Mouse (Mus musculus) CH12.LX (cell line): ENCODE data around the gene Slc9a3r1. TPM values are rescaled to one million over a fixed set of nuclear protein-coding genes. Genes with fewer than 3 reads are reported as not detected.

ENCODE experiments used
- DNase-seq: peaks from one replicate; pipeline ENCODE4 v3.0.0-alpha.2; 2013; ENCODE audit errors: extremely low read depth
- H3K27ac ChIP-seq: 2 replicates; pipeline ENCODE4 v1.5.1; 2012; ENCODE audit warnings: low read depth, mild to moderate bottlenecking, control low read depth, moderate library complexity; ENCODE audit not compliant: insufficient read depth
- H3K27me3 ChIP-seq: replicated peaks from 2 replicates; pipeline ENCODE3; 2012; ENCODE audit warnings: inconsistent platforms
- H3K36me3 ChIP-seq, 2 experiments: replicated peaks in 1 of 2; 2 replicates each; pipeline versions ENCODE3 to v1.6.1; 2012; ENCODE audit warnings: inconsistent platforms in 1 of 2, low read length in 1 of 2, mild to moderate bottlenecking in 1 of 2, mixed read lengths in 1 of 2, moderate library complexity in 1 of 2; ENCODE audit not compliant: control insufficient read depth in 1 of 2, insufficient read depth in 1 of 2
- H3K4me1 ChIP-seq, 2 experiments: 2 replicates each; pipeline ENCODE4 v1.6.1; 2012; ENCODE audit warnings: inconsistent platforms in 1 of 2, moderate library complexity in 1 of 2; ENCODE audit not compliant: insufficient read depth in 2 of 2, control insufficient read depth in 1 of 2
- H3K4me2 ChIP-seq: 2 replicates; pipeline ENCODE4 v1.6.1; 2012; ENCODE audit warnings: low read depth, mild to moderate bottlenecking, control low read depth; ENCODE audit not compliant: poor library complexity, insufficient read depth, severe bottlenecking
- H3K4me3 ChIP-seq, 3 experiments: fragments of 150-350 bp in 1 of 3; sonication (generic) in 1 of 3; replicated peaks in 1 of 3; 2 replicates each; pipeline versions ENCODE3 to v1.5.1; 2011 to 2012; ENCODE audit warnings: low read depth in 2 of 3, low read length in 2 of 3, mild to moderate bottlenecking in 2 of 3, moderate library complexity in 2 of 3, control low read depth in 1 of 3, improper control_type of control experiment in 1 of 3, inconsistent platforms in 1 of 3, mixed read lengths in 1 of 3; ENCODE audit not compliant: poor library complexity in 1 of 3
- H3K79me2 ChIP-seq: replicated peaks from 2 replicates; pipeline ENCODE4 v1.6.1; 2012; ENCODE audit warnings: mild to moderate bottlenecking, moderate library complexity; ENCODE audit not compliant: control insufficient read depth, poor library complexity, insufficient read depth, severe bottlenecking; ENCODE audit errors: extremely low read depth
- H3K9ac ChIP-seq: 2 replicates; pipeline ENCODE4 v1.6.1; 2012; ENCODE audit warnings: low read depth, mild to moderate bottlenecking, control low read depth, moderate library complexity; ENCODE audit not compliant: insufficient read depth
- H3K9me3 ChIP-seq: replicated peaks from 2 replicates; pipeline ENCODE3; 2012; ENCODE audit warnings: low read length, inconsistent platforms, mixed read lengths
- BHLHE40 ChIP-seq: IDR thresholded peaks from 2 replicates; pipeline ENCODE4 v1.6.1; 2011; ENCODE audit warnings: mild to moderate bottlenecking, low read depth, low read length, improper control_type of control experiment
- CHD2 ChIP-seq: IDR thresholded peaks from 2 replicates; pipeline ENCODE4 v1.6.1; 2011; ENCODE audit warnings: low read length, improper control_type of control experiment
- CTCF ChIP-seq, 2 experiments: IDR thresholded peaks in 1 of 2; conservative IDR thresholded peaks in 1 of 2; 2 replicates each; pipeline ENCODE4 v1.5.1; 2011 to 2012; ENCODE audit warnings: low read depth in 2 of 2, low read length in 2 of 2, improper control_type of control experiment in 1 of 2, inconsistent platforms in 1 of 2, mild to moderate bottlenecking in 1 of 2, moderate library complexity in 1 of 2
- ETS1 ChIP-seq: conservative IDR thresholded peaks from 2 replicates; pipeline ENCODE4 v1.6.1; 2012; ENCODE audit warnings: low read depth, mild to moderate bottlenecking, inconsistent platforms, low read length, improper control_type of control experiment, moderate library complexity
- HCFC1 ChIP-seq: IDR thresholded peaks from 2 replicates; pipeline ENCODE4 v1.6.1; 2012; ENCODE audit warnings: low read depth, mild to moderate bottlenecking, inconsistent platforms, low read length, improper control_type of control experiment
- IRF4 ChIP-seq: IDR thresholded peaks from 2 replicates; pipeline ENCODE4 v1.6.1; 2014; ENCODE audit warnings: low read depth, mild to moderate bottlenecking, inconsistent platforms, low read length, improper control_type of control experiment
- JUN ChIP-seq: IDR thresholded peaks from 2 replicates; pipeline ENCODE4 v1.6.1; 2011; ENCODE audit warnings: low read depth, mild to moderate bottlenecking, low read length, improper control_type of control experiment, moderate library complexity; ENCODE audit not compliant: insufficient read depth
- MAX ChIP-seq: IDR thresholded peaks from 2 replicates; pipeline ENCODE4 v1.6.1; 2011; ENCODE audit warnings: low read length, improper control_type of control experiment
- MEF2A ChIP-seq: IDR thresholded peaks from 2 replicates; pipeline ENCODE4 v1.6.1; 2014; ENCODE audit warnings: low read depth, mild to moderate bottlenecking, inconsistent platforms, low read length, improper control_type of control experiment, borderline replicate concordance
- MXI1 ChIP-seq: IDR thresholded peaks from 2 replicates; pipeline ENCODE4 v1.6.1; 2011; ENCODE audit warnings: mild to moderate bottlenecking, low read depth, low read length, improper control_type of control experiment
- MYC ChIP-seq: IDR thresholded peaks from 2 replicates; pipeline ENCODE4 v1.6.1; 2011; ENCODE audit warnings: low read depth, mild to moderate bottlenecking, improper control_type of control experiment, low read length
- NELFE ChIP-seq: IDR thresholded peaks from 2 replicates; pipeline ENCODE4 v1.6.1; 2011; ENCODE audit warnings: low read depth, low read length, improper control_type of control experiment
- NRF1 ChIP-seq: IDR thresholded peaks from 2 replicates; pipeline ENCODE4 v1.6.1; 2014; ENCODE audit warnings: low read depth, mild to moderate bottlenecking, inconsistent platforms, low read length, improper control_type of control experiment, moderate library complexity
- PAX5 ChIP-seq: IDR thresholded peaks from 2 replicates; pipeline ENCODE4 v1.6.1; 2012; ENCODE audit warnings: low read length, inconsistent platforms, mixed read lengths
- POLR2AphosphoS2 ChIP-seq: IDR thresholded peaks from 2 replicates; pipeline ENCODE4 v1.6.1; 2011; ENCODE audit warnings: low read depth, low read length, improper control_type of control experiment
- RAD21 ChIP-seq: IDR thresholded peaks from 2 replicates; pipeline ENCODE4 v1.6.1; 2011; ENCODE audit warnings: low read depth, mild to moderate bottlenecking, low read length, improper control_type of control experiment, moderate library complexity
- SIN3A ChIP-seq: IDR thresholded peaks from 2 replicates; pipeline ENCODE4 v1.6.1; 2012; ENCODE audit warnings: low read length, improper control_type of control experiment, inconsistent platforms
- SMC3 ChIP-seq: IDR thresholded peaks from 2 replicates; pipeline ENCODE4 v1.6.1; 2011; ENCODE audit warnings: low read depth, low read length, improper control_type of control experiment
- UBTF ChIP-seq: IDR thresholded peaks from 2 replicates; pipeline ENCODE4 v1.6.1; 2012; ENCODE audit warnings: low read depth, mild to moderate bottlenecking, inconsistent platforms, low read length, improper control_type of control experiment, moderate library complexity
- USF1 ChIP-seq: IDR thresholded peaks from 2 replicates; pipeline ENCODE4 v1.6.1; 2014; ENCODE audit warnings: low read depth, mild to moderate bottlenecking, inconsistent platforms, low read length, improper control_type of control experiment
- USF2 ChIP-seq: conservative IDR thresholded peaks from 2 replicates; pipeline ENCODE4 v1.6.1; 2011; ENCODE audit warnings: low read depth, low read length, improper control_type of control experiment
- ZC3H11A ChIP-seq: IDR thresholded peaks from 2 replicates; pipeline ENCODE4 v1.6.1; 2012; ENCODE audit warnings: low read depth, mild to moderate bottlenecking, inconsistent platforms, low read length, improper control_type of control experiment
- ZKSCAN1 ChIP-seq: IDR thresholded peaks from 2 replicates; pipeline ENCODE4 v1.6.1; 2012; ENCODE audit warnings: low read depth, inconsistent platforms, low read length, improper control_type of control experiment, borderline replicate concordance
- ZMIZ1 ChIP-seq: IDR thresholded peaks from 2 replicates; pipeline ENCODE4 v1.6.1; 2012; ENCODE audit warnings: low read depth, mild to moderate bottlenecking, inconsistent platforms, low read length, improper control_type of control experiment
- ZNF384 ChIP-seq: IDR thresholded peaks from 2 replicates; pipeline ENCODE4 v1.6.1; 2012; ENCODE audit warnings: low read depth, low read length, improper control_type of control experiment, inconsistent platforms
- dilution Hi-C: fragments of 300-500 bp; cut with MboI; formaldehyde crosslinking; loops from 2 replicates; pipeline ENCODE4 v1.14.3; 2020; ENCODE audit warnings: low sequenced_read_pairs; ENCODE audit not compliant: extremely low pct_unique_long_range_greater_than_20kb, extremely low pct_ligation_motif_present
- in situ Hi-C: fragments of 300-500 bp; cut with MboI; formaldehyde crosslinking; loops from 3 replicates; pipeline ENCODE4 v1.14.3; 2019; ENCODE audit warnings: low sequenced_read_pairs, low pct_ligation_motif_present, low pct_unique_long_range_greater_than_20kb, mixed read lengths
- polyA plus RNA-seq: library from polyadenylated mRNA; unstranded; fragments of >175 nt; gene quantifications from 2 replicates; pipeline ENCODE4 v1.2.1, GENCODE M21; 2012; ENCODE audit warnings: low read depth; ENCODE audit not compliant: insufficient read length
- total RNA-seq, 2 experiments: library from RNA; depleted of rRNA; stranded (reverse); fragments of 300-350 nt in 1 of 2; fragments of >200 nt in 1 of 2; gene quantifications; 2 replicates each; pipeline ENCODE4 v1.2.3; 2012 to 2014

The Slc9a3r1 gene
- total and polyA plus RNA-seq, 3 experiments = 51.9 to 69.0 (median 63.7) TPM

GRCm38 (mm10) chr11:115179191-115179590, 16.1 kb downstream of the Slc9a3r1 start:
- TF ChIP-seq MYC = no peak
- TF ChIP-seq NRF1 = no peak
- no peak for TF ChIP-seq ZC3H11A
- TF ChIP-seq USF2 = no peak
- TF ChIP-seq MAX = no peak
- TF ChIP-seq USF1 = no peak
- no peak for TF ChIP-seq ZMIZ1
- TF ChIP-seq NELFE = no peak
- no peak for TF ChIP-seq MEF2A
- no peak for TF ChIP-seq ZNF384
- TF ChIP-seq SMC3 = no peak
- no peak for TF ChIP-seq BHLHE40
- TF ChIP-seq ZKSCAN1 = no peak
- TF ChIP-seq MXI1 = no peak
- no peak for TF ChIP-seq CTCF (conservative IDR thresholded peaks at IDR 0.05 in 1 of 2, IDR thresholded peaks at IDR 0.05 in 1 of 2; ENCODE audit: low read depth in 2 of 2, low read length in 2 of 2)
- TF ChIP-seq, all 38 proteins: peak for 0
- Histone ChIP-seq H3K4me2 (no peak overlapping the region), H3K27ac (no peak overlapping the region), H3K4me3 (no peak overlapping the region), H3K36me3 (peaks cover 70 to 93% of the 10 kb centered on the region in 2 experiments), H3K4me1 (peaks cover 11 to 14% of the 10 kb centered on the region in 2 experiments), H3K27me3 (no peaks in the 10 kb centered on the region), H3K9me3 (no peaks in the 10 kb centered on the region), H3K79me2 (no peaks in the 10 kb centered on the region), H3K9ac (no peak overlapping the region)
- no peak for DNase-seq
- dilution Hi-C loops = no loop called here
- in situ Hi-C loops = no loop called here

DNA sequence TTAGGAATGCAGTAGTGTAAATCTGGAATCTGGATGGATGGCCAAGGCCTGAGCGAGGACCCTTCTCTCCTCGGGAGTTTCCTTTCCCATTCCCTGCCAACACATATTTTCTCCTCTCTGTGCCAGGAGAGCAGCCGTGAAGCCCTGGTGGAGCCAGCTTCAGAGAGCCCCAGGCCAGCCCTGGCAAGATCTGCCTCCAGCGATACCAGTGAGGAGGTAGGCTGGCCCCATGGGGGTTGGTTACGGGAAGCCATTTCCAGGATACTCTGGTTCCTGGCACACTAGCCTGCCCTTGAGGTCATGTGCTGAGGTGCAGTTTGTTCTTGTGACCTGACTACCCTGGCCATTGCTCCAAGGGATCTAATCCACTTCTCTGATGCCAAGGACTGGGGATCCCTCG, 16.7 kb downstream of the Slc9a3r1 start:
- in situ Hi-C loops = no loop called here
- Histone ChIP-seq H3K4me1 (peaks cover 4 to 7% of the 10 kb centered on the region in 2 experiments), H3K4me2 (no peak overlapping the region), H3K79me2 (no peaks in the 10 kb centered on the region), H3K4me3 (no peak overlapping the region), H3K9ac (no peak overlapping the region), H3K9me3 (no peaks in the 10 kb centered on the region), H3K27ac (no peak overlapping the region), H3K36me3 (peaks cover 71 to 94% of the 10 kb centered on the region in 2 experiments), H3K27me3 (no peaks in the 10 kb centered on the region)
- DNase-seq = no peak
- TF ChIP-seq NRF1 (no peak), PAX5 (no peak), UBTF (no peak), CHD2 (no peak), NELFE (no peak), HCFC1 (no peak), MEF2A (no peak), MAX (no peak), RAD21 (no peak), ZNF384 (no peak), IRF4 (no peak), ZKSCAN1 (no peak), ETS1 (no peak), ZMIZ1 (no peak), JUN (no peak), BHLHE40 (no peak), POLR2AphosphoS2 (no peak), SIN3A (no peak), SMC3 (no peak)
- dilution Hi-C loops = no loop called here
